Mouse (Mus musculus): ENCODE measurements around the gene Pck2.

Gene Pck2

DNA sequence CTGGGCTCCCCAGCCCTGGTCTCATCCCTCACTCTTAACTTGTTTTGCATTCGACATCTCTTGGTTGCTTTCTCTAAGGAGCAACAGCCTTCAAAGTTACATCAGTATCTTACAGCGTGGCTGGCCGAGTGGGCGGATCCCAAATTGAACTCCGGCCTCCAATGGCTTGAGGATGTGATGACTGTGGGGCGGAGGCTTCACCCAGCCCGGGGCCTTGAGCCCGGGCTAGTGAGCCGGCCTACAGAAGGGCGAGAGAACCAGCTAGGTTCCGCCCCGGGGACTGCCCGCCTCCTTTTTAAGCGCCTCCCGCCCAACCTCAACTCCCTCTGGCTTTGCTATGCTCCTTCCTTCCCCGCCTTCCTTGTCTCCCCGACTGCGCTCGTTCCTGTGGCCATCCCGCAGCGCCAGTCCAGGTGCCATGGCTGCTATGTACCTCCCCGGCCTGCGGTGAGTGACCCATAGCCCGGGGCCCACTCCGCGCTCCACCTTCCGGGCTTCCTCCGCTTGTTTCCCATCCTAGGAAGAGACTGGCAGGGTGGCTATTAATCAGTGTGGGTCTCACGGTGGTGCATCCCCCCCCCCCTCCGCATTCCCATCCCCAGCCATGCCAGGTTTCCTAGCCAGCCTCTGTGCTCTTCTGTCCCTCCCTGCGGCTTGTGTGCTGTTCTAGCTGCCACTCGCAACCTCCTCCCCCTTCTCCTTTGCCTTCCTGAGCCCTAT lies at the start of gene Pck2:
Pck2 (plus strand) TSS at position 200 of the 720 bp plus-strand sequence.
- peak; percentile 67 for DNase-seq (ENCODE audit: low read depth, low spot score)

DNA sequence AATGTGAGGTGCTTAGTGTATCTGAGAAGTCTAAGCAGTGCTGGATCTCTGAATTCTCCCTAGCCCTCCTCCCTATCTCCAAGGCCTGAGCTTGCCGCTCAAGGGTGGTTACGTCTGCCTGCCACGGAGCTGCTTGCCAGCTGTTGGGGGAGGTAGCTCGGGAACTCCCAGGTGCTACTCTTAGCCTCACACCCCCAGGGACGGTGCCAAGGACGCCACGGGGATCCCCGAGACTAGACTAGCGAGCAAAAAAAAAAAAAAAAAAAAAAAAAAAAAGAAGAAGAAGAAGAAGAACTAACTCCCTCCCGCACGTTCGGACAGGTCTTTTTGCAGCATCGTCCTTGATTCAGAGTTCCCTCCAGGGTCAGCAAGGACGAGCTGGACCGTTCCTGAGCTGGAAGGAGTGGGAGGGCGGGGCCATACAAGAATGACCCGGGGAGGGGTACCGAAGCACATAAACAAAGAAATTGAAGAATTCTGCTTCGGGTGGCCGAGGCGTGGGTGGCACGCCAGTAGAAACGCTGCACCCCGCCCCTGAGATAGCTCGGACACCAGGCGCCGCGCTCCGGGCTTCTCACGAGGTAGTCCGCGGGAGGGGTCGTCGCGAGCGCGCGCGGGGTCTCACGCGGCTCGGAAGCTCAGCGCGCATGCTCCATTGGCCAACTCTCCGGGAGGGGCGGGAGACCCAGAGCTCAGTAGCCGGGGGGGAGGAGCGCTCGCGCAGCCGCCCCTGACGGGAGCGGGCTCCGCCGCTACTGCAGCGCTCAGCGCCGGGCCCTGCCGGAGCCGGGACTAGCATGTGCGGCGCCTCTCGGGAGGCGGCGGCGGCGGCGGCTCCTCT lies 49.5 kb upstream of the Pck2 start, which contains the start of gene Carmil3:
Carmil3 (plus strand) TSS at position 291 of the 841 bp plus-strand sequence.
- no peak for DNase-seq (ENCODE audit: low read depth, low spot score)

DNA sequence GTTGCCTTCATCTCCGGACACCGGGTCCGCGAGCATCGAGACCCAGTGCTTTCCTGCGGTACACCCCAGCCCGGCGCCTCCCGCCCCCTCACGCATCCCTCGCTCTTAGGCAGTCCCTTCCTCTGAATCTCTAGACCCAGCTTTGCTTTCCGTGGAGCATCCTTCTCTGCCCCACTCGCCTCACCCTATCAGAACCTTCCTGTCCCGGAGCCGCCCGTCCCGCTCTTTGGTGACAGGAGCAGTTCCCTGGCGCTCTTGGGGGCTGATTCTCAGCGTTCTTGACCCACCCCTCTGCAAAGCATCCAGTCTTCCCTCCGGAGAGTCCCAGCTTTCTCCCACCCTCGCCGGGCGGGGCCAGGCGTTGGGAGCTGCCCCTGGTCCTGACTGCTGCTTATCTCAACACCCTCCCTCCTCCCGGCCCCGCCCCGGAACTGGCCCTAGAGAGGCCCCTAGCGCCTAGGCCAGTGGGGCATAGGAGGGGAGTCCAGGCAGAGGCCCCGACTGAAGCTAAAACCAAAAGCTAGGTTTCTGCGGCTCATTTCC lies 48.7 kb upstream of the Pck2 start:
- no peak for DNase-seq (ENCODE audit: low read depth, low spot score)

DNA sequence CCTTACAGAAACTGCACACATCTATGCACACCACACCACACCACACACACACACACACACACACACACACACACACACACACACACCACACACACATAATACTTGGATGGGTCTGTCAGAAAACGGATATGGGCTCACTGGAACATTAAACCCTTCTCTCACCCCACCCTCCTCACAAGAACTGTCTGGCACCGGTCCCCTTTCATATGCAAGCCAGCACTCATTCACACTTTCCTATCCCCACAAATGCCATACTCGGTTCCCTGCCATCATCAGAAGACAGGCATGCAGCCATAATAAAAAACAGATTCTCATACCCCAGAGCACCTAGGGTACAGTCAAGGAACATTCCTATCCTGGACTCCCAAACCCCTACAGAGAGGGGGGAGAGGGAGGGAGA lies 48.0 kb upstream of the Pck2 start:
- DNase-seq (ENCODE audit: low read depth, low spot score) = no peak

DNA sequence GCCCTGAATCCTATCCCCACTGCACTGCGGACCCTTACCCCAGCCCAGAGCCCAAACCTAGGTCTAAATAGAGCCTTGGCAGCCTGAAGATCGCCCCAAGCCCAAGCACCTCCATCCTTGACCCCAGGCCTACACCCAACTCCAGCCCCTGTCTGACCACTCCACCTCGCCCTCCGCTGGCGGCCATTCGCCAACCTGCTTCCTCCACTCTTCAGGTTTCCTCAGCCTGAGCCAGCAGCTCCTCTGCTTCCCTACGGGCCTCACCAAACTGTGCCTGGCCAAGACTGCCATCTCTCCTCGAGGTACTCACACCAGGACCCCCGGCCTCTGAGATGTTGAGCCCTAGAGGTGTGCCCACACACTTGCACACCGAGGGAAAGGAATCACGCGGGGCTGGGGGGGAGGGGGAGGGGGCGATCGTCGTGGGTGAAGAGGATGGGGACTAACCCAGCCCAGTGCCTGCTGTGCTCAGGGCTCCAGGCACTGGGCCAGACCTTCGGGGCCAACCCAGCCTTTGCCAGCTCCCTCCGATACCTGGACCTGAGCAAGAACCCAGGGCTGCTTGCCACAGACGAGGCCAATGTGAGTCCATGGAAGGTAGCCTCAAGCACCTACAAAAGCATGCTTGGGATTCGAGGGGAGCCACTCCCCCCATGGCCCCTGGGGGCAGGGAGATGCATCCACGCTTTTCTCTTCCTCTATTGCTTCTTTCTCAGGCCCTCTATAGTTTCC lies 44.4 kb upstream of the Pck2 start:
- DNase-seq (ENCODE audit: low read depth, low spot score) = no peak

DNA sequence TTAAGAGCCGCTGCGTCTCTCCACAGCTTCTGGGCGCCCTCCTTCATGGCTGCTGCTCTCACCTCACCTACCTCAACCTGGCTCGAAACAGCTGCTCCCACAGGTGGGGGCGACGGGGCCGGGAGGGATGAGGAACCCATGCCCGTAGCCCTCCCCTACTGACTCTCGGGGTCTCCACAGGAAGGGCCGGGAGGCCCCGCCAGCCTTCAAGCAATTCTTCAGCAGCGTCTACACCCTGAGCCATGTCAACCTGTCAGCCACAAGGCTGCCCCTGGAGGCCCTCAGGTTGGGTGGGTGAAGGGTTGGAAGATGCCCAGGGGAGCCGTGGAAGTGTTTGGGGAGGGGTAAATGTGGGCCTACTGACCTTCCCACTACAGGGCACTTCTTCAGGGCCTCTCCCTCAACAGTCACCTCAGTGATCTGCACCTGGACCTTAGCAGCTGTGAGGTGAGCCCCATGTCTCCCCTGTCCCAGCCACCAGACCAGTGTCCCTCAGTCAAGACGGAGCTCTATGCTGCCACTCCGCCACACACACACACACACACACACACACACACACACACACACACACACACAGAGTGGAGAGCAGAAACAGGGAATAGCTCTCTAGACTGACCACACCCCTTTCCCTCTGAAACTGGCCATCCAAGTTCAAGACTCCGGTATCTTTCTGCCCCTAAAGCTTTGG lies 43.2 kb upstream of the Pck2 start:
- no peak for DNase-seq (ENCODE audit: low read depth, low spot score)

DNA sequence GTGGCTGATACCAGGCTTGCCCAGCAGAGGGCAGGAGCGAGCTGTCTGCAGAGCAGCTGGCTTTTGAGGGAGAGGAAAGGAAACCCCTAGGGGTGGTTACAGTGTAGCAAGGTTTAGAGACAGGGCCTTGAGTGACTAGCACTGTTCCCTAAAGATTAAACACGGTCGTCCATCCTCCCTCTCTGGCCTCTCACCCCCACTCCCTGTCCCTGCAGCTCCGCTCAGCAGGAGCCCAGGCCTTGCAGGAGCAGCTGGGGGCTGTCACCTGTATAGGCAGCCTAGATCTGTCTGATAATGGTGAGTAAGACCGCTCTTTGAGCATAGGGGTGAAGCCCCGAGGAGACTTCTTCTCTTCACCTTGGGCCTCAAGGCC lies 42.6 kb upstream of the Pck2 start:
- DNase-seq (ENCODE audit: low read depth, low spot score) = peak; percentile 82

DNA sequence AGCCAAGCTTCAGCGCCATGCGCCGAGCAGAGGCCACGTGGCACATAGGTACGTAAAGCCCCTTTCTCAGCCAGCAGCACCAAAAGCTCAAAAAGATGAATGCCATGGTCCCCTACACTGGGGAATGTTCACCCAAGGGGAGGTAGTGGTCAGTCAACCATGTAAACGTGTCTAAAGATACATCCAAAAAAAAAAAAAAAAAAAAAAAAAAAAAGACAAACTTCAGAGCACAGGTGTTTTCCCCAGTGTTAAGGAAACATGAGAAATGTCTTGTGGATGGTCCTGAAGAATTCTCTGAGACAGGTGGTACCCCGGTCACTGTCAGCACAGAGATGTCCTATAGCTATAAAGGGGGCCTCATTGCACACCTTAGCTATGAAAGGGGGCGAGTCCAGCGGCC lies 34.5 kb upstream of the Pck2 start:
- DNase-seq (ENCODE audit: low read depth, low spot score) = no peak

DNA sequence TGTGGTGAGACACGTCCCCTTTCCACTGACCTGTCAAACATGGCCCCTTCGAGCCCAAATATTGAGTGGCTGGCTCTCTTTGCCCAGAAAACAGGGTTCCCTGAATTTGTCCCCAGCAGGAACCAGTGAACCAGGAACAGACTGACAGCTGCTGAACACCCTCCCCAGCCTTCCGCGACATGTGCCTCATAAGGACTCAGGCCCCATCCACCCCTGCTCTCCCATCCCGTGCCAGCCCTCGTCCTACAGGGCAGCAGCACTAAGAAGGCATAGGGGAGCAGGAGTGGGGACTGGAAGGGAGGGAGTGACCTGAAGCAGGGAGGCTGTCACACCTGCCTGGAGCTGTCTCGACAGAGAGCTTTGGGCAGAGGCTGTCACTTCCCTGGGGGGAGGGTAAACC lies 32.3 kb upstream of the Pck2 start:
- DNase-seq (ENCODE audit: low read depth, low spot score) = no peak

DNA sequence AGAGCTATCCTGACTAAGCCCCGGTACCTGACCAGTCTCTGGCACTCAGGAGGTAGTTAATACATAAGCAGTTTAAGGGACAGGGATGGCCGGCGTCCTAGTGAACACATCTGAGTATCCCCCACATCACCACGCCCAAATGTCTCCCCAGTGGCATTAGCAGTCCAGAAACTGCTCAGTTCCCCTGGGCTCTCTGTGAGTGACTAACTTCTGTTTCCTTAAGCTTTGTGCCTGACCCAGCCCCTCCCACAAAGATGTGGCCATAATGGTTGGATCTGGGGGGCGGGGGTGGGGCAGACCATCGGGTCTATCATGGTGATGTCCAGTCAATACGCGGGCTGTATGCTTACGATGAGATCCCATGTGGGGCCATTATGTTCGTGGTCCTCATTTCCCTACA lies 30.5 kb upstream of the Pck2 start:
- DNase-seq (ENCODE audit: low read depth, low spot score) = no peak

DNA sequence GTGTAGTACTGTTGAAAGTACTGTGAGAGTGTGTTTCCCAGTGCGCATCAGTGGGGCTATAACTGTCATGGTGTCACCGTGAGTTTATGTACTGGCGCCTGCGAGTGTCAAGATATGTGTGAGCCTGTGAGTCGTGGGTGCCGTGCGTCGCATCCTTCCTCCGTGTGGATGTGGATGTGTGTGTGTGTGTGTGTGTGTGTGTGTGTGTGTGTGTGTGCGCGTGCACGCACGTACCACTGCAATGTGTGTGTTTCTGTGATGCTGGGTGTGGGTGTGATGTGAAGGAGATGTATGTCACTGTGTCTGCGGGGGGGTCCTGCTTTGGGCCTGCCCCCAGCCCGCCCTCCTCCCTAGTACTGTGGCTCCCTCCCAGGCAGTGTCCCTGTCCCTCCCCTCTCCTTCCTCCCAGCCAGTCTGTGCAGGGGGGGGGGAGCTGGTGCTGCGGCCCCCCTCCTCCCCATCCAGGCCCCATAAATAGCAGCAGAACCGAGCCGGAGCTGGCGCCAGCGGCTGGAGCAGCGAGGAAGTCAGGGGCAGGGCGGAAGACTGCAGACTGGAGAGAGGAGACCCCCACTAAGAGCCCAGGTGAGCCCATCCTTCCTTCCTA lies 29.8 kb upstream of the Pck2 start, which contains the start of gene Cpne6:
Cpne6 (plus strand) TSS at position 321 of the 607 bp plus-strand sequence.
- DNase-seq (ENCODE audit: low read depth, low spot score) = no peak

DNA sequence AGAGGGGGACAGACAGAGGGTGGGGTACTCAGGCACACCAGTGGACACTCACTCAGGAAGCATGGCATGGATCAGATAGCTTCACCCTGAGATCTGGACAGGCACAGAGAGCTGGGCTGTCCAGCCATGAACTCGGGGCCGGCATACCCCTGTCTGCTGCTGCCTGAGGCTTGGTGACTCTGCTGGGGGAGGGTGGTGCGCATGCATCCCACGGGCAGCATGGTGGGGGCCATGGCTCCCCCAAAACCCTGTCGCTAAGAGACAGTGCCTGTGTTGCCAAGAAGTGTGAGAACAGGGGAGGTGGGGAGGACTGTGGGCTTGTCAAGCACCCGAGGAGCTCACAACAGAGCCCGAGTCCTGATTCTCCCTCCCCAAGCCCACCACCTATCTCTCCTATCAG lies 29.0 kb upstream of the Pck2 start:
- no peak for DNase-seq (ENCODE audit: low read depth, low spot score)

DNA sequence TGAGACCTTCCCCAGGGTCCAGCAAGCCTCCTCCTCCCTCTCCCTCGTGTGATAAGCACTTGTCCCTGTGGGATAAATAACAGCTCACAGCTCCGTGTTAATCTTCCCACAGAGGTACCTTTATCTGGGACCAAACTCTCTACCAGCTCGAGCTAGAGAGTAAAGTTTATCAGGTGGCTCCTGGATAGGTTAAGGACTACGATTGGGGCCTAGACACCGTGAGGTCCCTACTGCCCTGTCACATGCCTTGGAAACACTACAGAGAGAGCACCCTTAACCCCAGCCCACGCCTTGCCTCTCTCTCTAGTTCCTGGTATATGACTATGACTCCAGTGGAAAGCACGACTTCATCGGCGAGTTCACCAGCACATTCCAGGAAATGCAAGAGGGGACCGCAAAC lies 26.1 kb upstream of the Pck2 start:
- DNase-seq (ENCODE audit: low read depth, low spot score) = no peak

DNA sequence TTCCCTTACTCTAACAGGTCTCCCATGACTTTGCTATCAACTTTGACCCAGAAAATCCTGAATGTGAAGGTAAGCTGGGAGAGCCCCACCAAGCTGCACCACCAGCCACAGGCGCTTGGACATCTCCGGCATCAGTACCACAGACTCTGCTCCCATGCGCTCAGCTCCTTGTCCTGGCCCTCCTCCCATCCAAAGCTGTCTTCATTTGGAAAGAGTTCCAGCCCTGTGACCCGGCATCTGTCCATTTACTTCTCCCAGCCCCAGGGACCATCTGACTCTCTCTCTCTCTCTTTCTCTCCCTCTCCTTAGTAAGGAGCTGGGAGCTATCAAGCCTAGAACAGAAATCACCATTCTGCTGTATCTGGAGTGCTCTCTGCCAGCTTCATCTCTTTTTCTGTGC lies 24.2 kb upstream of the Pck2 start:
- no peak for DNase-seq (ENCODE audit: low read depth, low spot score)

DNA sequence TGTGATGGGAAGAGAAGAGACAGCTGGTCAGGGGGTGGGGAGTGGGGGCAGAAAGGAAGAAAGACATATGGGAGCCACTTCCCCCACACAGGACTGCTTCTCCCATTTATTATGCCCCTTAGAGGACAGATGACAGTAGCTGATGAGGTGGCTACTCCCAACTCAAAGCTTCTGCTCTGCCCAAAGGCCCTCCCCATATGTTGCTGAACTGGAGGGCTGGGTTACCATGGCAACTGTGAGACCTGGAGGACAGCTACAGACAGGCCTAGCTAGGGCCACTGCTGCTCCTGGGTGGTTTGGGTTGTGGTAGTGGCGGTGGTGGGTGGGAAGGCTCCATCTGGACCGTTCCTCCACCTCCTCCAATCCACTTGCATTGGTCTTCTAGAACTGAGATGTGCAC lies 21.2 kb upstream of the Pck2 start:
- no peak for DNase-seq (ENCODE audit: low read depth, low spot score)

DNA sequence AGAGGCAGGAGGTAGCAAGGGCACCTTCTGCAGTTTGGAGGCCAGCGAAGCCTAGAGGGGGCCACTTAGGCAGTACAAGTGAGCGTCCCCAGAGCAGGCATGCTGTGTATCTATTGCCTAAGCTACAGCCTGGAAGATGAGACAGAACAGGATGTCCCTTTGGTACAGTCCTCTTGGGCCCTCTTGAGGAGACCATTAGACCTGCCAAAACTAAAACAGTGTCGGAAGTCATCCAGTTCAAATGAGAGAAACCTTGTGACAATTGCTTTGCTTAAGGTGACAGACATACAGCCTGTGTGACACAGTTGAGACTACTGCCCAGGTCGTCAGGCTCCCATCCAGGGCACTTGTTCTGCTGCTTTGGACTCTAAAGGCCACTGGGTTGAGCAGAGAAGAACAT lies 20.5 kb upstream of the Pck2 start:
- no peak for DNase-seq (ENCODE audit: low read depth, low spot score)

DNA sequence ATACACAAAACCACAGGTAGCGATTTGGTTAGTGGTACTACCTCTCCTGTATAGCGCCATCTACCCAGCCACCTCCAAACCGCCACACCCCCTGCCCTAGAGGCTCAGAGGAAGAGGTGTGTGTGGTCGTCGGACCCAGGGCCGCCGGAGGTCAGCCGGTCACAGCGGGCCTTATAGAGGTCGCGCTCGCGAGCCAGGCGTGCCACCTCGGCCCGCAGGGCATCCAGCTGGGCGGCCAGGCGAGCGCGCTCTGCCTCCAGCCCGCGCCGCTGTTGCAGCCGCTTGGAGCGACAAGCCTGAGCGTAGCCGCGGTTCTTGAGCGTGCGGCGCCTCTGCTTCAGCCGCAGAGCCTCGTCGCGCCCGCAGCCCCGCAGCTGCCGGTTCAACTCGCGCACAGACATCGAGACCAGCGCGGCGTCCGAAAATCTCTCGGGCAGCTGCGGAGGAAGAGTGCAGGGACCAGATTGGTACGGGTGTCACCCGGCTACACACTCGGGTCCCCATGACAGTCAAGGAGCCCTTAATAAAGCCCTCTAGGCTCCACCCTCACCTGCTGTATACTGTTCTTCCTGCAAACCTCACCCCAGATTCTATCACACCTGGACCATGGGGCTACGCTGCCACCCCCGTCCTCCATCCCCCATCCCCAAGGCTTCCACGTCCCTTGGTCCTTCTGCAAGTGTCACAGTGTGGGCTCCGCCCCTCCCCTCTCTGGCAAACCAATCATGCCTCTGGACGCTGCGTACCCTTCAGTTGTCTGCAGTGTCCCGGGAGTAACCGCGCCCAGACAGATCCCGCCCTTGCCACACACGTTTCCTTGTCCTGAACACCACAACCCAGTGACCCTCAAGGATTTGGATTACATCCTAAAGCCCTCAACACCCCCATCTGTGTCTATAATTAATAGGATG lies 19.4 kb upstream of the Pck2 start:
- DNase-seq (ENCODE audit: low read depth, low spot score) = no peak

DNA sequence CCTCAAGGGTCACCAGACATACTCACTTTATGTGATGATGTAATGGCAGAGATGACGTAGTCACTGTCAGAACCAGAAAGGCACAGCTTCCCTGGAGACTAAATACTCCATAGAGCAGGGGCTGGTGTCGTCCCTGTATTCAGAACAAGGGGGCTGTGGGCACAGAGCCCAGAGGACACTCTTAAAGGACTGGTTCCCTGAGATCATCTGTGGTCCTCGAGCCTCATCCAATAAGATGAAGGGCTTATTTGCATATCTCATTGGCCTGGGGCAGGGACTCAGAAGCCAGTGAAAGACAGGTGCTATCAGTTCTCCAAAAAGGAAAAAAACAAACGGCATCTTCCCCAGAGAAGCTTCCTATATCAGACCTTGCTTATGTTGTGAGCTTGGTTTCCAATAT lies 16.0 kb upstream of the Pck2 start:
- DNase-seq (ENCODE audit: low read depth, low spot score) = no peak

DNA sequence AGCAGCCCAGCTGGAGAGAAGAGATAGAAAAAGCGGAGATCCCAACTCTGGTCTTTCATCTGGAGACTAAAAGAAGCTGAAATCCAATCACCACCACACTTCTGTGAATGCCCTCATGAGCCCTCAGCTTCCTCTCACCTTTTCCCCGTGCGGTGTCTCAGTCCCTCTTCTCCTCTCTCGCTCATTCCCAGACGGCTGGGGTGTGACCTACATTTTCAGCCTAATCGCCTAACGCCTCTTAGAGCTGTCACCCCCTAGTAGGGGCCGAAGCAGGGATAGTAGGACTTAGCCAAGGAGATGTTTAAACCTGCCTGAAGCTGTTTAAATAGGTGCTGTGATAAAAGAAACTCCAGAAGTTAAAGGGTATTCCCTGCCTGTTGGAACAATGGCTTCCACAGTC lies 15.3 kb upstream of the Pck2 start, which contains the start of gene Nrl:
Nrl (minus strand) TSS at position 197 of the 400 bp plus-strand sequence.
- DNase-seq (ENCODE audit: low read depth, low spot score) = no peak

DNA sequence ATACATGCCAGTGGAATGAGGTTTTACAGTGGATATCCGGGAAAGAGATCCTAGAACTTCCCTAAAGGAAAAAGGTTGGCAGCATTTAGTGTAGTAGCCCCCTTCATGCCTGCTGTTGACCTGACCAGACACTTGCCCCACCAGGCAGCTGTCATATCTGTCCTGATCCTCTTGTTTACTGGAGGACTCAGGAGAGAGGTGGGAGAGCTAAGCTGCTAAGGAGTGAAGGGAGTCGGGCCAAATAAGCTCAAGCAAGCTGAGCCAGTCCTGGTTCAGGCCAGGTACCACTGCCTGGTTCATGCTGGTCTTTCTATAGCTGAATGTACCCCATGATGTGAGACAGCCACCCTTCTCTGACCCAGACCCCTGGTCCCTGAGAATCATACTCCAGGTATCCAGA lies 13.4 kb upstream of the Pck2 start:
- DNase-seq (ENCODE audit: low read depth, low spot score) = no peak

Data from WW6 (cell line).